Mouse (Mus musculus): ENCODE results near the gene Scn4a. TPM values are rescaled to one million over a fixed set of nuclear protein-coding genes. Genes with fewer than 3 reads are reported as not detected.

The Scn4a gene
- total RNA-seq, 2 experiments from 2014 or later, result not detected

DNA sequence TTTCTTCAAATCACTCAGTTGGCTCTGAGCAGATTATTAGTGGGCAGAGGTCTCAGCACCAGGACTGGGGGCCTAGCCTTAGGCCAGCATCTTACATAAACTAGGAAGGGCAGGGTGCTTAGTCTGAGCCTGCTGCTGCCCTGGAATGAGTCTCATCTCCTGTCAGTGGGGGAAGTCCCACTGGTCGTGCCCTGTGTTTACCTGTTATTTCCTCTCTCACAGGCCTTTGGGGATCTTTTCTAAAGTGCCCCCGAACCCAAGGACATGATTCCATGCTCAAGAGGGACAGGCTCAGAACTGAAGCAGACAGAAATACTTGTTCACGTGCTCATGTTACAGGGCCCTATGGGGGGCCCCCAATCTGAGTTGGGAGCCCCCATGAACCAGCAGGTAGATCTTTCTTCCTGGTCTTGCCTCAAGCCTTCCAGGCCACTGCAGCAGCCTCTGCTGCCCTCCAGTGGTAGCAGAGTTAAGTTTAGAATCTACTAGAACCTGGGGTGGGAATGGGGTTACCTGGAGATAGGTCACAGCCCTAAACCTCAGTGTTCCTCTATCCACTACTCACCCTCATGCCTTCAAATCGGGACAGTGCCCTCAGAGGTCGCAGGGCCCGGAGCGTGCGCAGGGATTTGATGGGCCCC, 27.4 kb downstream of the Scn4a start:
- peak; percentile 51 to 72 for DNase-seq (ENCODE audit: low spot score in 2 of 2)
- intact Hi-C loops (cut with DNase I), result loop anchor here (1.0 to 2.0 kb wide), 2 partner anchors 22 to 67 kb away; no protein-coding TSS in a partner anchor

DNA sequence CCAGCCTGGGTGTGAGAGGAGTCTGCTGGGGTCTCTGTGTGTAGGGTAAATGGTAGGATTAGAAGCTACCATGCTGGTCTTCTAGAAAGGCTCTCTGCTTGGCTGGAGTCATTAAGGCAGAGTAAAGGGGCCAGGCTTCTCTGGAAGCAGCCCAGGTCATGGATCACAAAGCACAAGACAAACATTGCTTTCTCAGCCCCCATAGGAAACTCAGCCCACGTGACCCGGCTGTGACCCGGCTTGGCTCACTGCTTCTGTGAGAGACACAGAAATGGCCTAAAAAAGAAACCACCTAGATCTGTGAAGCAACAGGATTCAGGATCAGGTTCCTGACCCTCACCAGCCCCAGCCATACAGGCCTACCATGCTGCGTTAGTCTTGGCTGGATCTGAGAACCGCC, 28.2 kb downstream of the Scn4a start:
- DNase-seq (ENCODE audit: low spot score in 2 of 2), result no peak
- intact Hi-C loops (cut with DNase I), result no loop called here

DNA sequence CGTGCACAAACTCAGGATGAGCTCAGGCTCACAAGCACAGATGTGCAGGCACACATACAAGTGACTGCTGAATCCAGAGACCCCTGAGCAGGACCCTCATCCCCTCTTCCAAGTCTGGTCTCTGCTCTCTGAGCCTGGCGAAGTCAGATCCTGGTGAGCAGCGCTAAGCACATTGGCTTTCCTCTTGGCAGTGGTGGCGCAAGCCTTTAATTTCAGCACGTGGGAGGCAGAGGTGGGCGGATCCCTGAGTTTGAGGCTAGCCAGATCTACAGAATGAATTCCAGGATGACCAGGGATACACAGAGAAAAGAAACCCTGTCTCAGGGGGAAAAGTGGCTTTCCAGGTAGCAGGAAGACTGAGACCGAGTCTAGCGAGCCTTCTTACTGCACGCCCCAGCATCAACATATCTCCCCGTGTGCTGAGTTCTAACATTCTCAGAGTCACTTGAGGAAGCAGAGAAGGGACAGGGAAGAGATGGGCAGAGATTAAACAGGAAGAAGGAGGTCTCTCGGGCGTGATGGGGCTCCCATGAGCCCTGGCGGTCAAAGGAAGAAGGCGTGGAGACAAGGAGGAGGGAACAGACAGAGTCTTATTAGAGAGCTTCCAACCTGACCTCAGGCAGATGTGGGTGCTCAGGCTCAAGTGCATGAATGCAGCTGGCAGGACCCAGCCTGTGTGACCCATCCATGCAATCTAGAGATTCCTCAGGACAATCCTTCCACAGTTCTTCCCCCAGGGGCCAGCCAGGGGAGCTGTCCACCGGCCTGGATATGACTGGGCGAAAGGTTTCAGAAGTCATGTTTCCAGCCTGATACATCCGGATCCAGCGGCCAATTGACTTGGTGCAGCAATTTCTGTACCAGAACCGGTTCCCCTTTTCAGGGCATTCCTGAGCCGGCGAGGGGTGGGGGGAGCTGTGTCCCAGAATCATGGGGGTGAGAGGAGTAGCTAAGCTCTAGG, 34.4 kb downstream of the Scn4a start:
- intact Hi-C loops (cut with DNase I), result no loop called here
- DNase-seq (ENCODE audit: low spot score in 2 of 2), result peak; percentile 11 to 64

DNA sequence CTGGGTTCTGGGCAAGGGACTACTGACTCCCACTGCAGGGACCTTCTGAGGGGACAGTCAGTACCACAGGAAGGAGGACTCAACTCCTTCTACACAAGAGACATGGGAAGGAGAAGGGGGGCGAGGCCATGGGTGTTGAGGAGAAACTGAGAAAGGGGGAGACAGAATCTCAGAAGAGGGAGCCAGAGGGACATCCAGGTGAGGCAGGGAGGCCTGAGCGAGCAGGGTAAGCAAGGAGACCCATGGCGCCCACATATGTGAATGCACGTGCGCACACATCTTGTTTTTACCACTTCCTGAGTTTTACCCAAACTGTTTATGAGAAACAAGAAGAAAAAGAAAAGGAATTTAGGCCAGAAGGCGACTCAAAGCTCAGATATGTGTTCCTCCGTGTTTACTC, 35.3 kb downstream of the Scn4a start:
- intact Hi-C loops (cut with DNase I), result no loop called here
- DNase-seq (ENCODE audit: low spot score in 2 of 2), result no peak

DNA sequence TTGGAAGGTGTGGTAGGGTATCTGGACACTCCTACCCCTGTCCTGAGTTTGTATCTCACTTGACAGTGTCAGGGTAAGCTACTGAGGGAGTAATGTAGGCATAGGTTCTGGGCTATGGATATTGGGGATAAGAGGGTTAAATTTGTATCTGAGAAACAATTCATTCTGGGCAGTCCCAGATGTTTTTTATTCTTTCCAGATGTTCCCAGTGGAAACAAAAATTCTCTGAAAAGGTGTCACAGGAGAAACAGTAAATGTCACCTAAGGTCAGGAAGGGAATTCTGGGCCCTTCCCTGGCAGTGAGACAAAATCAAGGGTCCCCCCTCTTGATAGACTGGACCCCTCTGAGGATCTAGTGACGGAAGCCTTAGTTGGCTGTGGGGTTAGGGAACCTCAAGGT, 36.7 kb downstream of the Scn4a start:
- intact Hi-C loops (cut with DNase I), result no loop called here
- DNase-seq (ENCODE audit: low spot score in 2 of 2), result no peak

DNA sequence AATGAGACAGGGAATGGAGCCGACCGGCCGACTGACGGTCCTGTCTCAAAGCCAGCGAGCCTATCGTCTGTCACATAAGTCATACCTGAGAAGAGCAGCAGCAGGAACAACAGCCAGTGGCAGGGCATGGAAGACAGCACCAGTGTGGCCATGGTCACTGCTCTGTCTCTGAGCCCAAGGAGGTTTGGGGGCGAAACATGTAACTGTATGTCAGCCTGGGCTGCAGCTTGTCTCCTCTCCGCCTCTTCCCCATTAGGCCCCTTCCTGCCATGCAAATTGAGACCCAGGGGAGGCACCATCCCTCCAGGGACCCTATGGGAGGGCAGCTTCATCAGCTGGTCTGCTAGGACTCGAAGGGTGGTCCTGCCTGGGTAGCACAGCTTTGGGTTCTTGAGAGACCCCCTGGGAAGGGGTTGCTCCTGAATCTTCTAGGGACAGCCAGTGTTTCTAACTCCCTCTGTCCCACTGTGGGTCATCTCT, 38.7 kb downstream of the Scn4a start, which contains the start of gene Cd79b:
Cd79b (minus strand) TSS at position 430 of the 480 bp plus-strand sequence.
- intact Hi-C loops (cut with DNase I), result no loop called here

DNA sequence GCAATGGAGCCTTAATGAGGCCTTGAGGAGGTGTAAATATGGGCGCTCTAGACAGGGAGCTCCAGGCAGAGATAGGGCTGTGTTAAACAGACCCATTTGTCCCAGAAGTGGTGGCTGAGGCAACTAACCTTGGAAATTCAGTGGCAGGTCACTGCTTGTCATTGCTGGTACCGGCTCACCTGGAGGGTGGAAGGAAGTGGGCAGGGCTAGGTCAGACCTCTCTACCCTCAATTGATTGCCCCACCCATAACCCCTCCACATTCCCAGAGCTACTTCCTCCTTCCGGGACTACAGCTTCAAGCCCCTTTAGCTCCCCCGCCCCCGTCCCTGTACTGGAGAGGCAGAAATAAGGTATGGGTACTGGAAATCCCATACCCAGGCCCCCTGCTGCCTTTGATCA, 39.6 kb downstream of the Scn4a start:
- DNase-seq (ENCODE audit: low spot score in 2 of 2), result no peak
- intact Hi-C loops (cut with DNase I), result no loop called here

More for the DNA sequence above, 38.7 kb downstream of the Scn4a start, which contains the start of gene Cd79b:
- no peak for DNase-seq (ENCODE audit: low spot score in 2 of 2)

DNA sequence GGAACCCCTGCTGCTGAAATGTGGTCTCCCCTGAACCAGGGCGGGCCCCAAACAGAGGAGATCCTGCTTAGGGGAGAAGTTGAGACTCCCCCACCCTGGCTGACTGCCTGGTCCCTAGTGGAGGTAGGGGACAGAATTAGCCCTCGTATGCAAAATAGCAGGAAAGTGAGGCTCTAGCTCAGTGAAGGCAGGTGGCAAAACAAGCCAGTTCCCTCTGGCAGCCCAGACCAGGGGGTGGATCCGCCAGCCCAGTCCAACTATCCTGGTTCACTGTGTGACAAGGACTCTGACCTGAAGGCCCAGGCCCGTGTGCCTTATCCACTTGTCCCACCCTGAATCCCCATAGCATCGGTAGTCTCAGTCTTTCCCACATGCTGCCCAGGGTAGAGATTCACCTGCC, 43.0 kb downstream of the Scn4a start:
- intact Hi-C loops (cut with DNase I), result no loop called here
- peak in 1 of 2 experiments; percentile 17 for DNase-seq (ENCODE audit: low spot score in 2 of 2)

DNA sequence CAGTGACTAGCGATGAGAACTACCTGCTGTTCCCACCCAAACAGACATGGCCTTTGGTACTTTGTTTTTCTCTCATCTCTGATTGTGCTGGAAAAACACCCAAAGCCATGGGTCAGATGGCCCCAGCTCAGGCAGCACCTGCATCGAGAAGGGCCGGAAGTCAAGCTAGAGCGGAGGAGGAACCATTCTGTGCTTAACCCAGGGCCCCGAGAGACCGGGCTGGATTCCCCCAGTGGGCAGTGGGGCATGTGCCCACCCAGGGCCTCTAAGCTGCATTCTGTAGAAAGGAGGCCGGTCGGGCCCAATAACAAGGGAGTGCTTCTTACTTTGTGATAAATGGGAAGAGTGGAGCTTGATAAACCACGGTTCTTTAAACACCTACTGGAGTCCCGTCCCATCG, 44.9 kb downstream of the Scn4a start:
- intact Hi-C loops (cut with DNase I), result no loop called here
- no peak for DNase-seq (ENCODE audit: low spot score in 2 of 2)

DNA sequence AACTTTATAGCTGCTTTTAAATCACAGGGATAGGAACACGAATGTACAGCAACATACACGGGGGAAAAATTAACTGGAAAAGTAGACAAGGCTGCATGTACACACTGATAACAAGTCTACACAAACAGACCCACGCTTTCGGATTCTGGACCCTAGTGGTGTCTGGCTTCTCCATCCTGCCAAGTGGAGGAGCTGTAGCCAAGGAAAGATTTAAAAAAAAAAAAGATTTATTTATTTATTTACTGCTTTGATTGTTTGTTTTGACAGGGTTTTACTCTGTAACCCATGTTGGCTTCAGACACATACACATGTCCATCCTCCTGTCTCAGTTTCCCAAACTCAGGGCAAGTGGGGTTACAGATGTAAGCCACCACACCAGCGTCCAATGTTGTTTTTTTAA, 45.7 kb downstream of the Scn4a start:
- intact Hi-C loops (cut with DNase I), result no loop called here
- DNase-seq (ENCODE audit: low spot score in 2 of 2), result no peak

DNA sequence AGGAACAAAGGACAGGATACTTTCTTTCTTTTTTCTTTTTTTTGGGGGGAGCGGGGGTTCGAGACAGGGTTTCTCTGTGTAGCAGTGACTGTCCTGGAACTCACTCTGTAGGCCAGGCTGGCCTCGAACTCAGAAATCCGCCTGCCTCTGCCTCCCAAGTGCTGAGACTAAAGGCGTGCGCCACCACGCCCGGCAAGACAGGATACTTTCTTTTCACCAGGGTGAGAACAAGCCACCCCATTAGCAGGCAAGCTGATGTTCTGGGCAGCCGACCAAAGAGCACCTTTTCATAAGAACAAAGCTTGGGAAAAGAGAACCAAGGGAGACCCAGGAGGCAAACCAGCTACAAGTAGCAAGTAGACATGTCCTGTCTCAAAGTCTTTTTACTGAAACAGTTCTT, 46.3 kb downstream of the Scn4a start:
- intact Hi-C loops (cut with DNase I), result no loop called here
- DNase-seq (ENCODE audit: low spot score in 2 of 2), result no peak

DNA sequence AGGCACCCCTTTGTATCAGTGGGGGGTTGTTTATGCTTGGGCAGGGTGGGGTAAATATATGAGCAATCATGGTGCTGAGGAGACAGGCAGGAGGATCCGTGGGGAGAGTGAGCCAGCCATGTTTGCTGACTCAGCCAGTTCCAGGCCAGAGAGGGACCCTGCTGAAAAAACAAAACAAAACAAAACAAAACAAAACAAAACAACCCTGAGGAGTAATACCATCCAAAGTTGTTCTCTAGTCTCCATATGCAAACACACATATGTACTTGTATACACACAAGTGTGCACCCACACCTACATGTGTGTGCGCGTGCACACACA, 47.1 kb downstream of the Scn4a start:
- intact Hi-C loops (cut with DNase I), result no loop called here
- DNase-seq (ENCODE audit: low spot score in 2 of 2), result no peak

DNA sequence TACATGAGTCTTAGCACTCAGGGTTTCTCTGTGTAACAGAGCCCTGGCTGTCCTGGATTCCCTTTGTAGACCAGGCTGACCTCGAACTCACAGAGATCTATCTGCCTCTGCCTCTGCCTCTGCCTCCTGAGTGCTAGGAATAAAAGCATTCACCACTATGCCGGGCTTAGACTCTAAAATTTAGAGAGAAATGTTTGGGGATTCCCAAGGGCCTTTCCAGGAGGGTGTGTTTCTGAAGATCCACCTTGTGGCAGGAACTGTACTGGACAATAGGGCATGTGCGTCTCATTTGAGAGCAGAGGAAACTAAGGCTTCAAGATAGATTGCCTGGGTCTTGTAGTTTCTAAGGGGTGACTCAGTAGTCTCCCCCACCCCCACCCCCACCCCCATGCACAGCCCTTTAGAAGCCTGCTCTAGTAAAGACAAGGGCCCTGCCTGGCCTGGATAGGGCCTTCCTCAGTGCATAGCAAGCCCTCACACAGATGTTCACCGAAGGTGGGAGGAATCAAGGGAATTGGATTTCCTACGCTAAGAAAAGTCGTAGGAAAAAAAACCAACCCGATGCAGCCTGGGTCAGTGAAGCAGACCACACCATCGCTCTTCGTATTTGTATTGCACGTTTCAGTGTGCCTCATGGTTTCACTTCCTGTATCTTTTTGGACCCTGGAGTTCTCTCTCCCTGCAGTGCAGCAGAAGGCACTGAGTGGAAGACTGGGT, 47.6 kb downstream of the Scn4a start:
- intact Hi-C loops (cut with DNase I), result no loop called here
- DNase-seq (ENCODE audit: low spot score in 2 of 2), result no peak

DNA sequence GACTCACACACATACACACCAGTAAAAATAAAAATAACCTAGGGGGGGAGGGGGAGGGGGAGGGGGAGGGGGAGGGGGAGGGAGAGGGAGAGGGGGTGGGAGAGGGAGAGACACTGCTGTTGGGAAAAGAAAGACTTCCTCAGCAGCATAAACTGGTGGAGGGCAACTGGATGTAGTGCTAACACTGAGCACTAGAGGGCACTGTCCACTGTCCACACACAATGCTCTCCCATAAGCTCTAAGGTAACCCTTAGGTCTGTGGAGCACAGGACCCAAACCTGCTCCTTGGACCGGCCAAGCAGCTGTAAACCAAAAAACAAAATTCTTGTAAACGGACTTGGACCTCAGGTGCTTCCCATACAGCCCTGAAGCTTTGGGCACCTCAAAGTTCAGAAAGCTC, 50.5 kb downstream of the Scn4a start:
- intact Hi-C loops (cut with DNase I), result loop anchor here (1.0 to 5.0 kb wide), 3 partner anchors 24 to 90 kb away; partner anchors contain the start of gene Prr29
- DNase-seq (ENCODE audit: low spot score in 2 of 2), result peak in 1 of 2 experiments; percentile 28

DNA sequence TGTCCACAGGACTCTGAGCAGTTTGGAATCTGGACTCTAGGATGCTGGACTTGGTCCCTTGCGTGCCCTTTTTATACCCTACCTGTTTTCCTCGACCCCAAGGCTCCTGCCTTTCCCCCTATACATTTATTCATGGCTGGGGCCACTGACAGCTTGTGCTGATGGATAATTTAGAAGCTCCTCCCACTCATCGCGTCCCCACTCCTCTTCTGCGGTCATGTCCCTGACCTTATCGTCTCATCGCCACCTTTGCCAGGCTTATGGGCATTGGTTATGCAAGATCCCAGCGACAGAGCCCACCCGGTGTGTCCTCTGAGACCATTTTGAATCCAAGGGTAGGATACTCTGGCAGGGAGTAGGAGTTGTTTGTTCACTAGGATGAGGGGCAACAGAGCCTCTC, 51.3 kb downstream of the Scn4a start, which contains the start of gene Gh:
Gh (minus strand) TSS at position 101 of the 400 bp plus-strand sequence.
- intact Hi-C loops (cut with DNase I), result loop anchor here (5.0 kb wide), 2 partner anchors 66 to 91 kb away; partner anchors contain the start of gene Prr29
- DNase-seq (ENCODE audit: low spot score in 2 of 2), result no peak

DNA sequence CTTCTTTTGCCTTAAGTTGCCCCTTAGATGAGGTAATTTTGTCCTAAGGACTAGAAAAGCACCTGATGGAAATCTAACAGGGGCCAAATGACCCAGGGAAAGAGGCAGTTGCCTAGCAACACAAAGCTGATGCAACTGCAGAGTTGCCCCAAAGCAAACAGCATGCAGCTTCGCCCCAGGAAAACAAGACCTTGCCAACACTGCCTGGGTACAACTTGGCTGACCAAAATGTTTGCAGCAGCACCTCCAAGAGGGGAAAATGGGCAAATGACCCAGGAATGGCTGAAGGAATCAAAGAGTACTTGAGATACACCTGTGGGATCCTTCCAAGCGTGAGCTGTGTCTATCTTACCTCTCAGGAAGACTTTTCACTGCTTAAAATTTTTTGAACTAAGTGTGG, 61.2 kb downstream of the Scn4a start:
- intact Hi-C loops (cut with DNase I), result no loop called here
- no peak for DNase-seq (ENCODE audit: low spot score in 2 of 2)

DNA sequence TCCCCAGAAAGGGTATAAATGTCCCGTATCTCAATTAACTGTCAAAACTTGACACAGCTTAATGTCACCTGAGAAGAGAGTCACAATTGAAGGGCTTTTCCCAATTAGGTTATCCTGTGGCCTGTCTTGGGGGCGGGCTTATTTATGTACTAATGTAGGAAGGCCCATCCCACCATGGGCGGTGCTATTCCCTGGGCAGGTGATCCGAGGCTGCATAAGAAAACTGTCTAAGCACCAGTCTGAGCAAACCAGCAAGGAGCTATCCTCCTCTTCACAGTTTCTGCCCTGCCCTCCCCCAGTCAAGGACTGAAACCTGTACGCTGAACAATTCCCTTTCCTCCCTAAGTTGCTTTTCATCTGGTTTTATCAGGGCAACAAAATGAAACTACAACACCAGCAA, 62.7 kb downstream of the Scn4a start:
- DNase-seq (ENCODE audit: low spot score in 2 of 2), result no peak
- intact Hi-C loops (cut with DNase I), result no loop called here

DNA sequence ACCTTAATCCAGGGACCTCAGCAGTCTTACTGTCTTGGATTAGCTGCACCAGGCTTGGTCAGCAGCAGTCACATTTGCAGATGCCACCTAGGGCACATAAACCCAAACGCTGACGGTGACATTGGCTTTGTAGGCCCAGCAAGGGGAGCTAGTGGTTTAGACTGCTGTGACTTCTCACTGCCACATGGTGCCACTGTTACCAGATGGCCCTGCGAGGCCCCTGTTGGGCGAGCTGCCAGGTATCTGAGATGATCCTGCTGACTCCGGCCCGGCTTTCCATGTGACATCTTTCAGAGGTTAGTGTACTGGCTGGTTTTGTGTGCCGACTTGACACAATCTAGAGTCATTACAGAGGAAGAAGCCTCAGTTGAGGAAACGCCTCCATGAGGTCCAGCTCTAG, 63.7 kb downstream of the Scn4a start:
- intact Hi-C loops (cut with DNase I), result no loop called here
- no peak for DNase-seq (ENCODE audit: low spot score in 2 of 2)

DNA sequence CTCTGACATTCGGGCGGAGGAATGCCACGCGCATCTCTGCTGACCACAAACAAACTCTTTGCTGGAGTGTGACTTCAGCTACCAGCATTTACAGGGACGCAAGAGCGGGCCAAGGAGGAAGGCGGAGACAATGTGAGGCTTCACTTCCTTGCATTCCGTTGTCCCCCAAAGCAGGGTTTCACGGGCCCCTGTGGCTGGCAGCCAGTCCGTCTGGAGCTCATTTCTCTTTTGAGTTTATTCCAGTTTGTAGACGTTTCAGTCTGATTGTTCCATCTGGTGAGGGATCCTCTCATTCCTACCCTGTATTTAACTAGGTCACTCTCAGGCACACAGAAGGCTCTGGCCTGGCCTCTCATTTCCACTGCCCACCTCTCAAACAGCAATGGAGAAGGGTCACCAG, 66.1 kb downstream of the Scn4a start:
- DNase-seq (ENCODE audit: low spot score in 2 of 2), result no peak

DNA sequence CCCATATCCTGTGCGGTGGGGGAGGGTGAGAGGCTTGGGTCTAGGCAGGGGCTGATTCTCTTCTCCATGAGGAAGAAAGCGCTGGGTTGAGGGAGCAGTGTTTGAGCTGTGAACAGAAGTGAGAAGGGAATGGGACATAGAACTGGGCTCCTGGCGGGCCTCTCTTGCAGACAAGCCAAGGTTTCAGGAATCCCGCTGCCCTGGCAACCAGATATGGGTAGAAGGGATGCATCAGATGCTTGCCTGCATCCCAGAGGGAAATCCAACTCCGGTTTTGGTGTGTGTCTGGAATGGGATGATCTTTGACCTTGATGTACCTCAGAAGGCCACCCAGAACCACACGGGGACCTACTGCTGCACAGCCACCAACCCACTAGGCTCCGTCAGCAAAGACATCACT, 66.9 kb downstream of the Scn4a start:
- intact Hi-C loops (cut with DNase I), result no loop called here
- no peak for DNase-seq (ENCODE audit: low spot score in 2 of 2)

More for the DNA sequence above, 66.1 kb downstream of the Scn4a start:
- intact Hi-C loops (cut with DNase I), result no loop called here

Data from left cerebral cortex, postnatal 25 days (tissue).